ENCODE assay signal across 32 mouse cellular contexts in genomic region chr8:62962608-62963007, GRCm38 (mm10). TPM values are rescaled to one million over a fixed set of nuclear protein-coding genes. Genes with fewer than 3 reads are reported as not detected.
"Had no signal": no experiment of that assay in that cellular context is flagged by ENCODE, and none has a peak within 500 bp of the region (broad histone marks: within the 10 kb centered on the region; RNA-seq: fewer than 3 reads in every experiment).

No protein-coding gene starts in this region.

- H3K36me3 ChIP-seq: limb, embryonic 10.5 days; limb, embryonic 12.5 days; limb, embryonic 13.5 days; limb, embryonic 15.5 days; liver, embryonic 12.5 days; liver, embryonic 13.5 days; liver, embryonic 15.5 days; lung, embryonic 15.5 days; midbrain, embryonic 10.5 days; midbrain, embryonic 12.5 days; midbrain, embryonic 13.5 days; midbrain, embryonic 15.5 days had no signal

- DNase-seq: left cerebral cortex, postnatal 4 days; liver; liver, embryonic 13.5 days; liver, postnatal 0 days; lung, adult 18-20 months; lung, adult 2 months; lung, embryonic 14.5 days; lung, postnatal 10 days; lung, postnatal 14 days; lung, postnatal 36 days; lung, postnatal 4 days; midbrain, embryonic 14.5 days had no signal

- H3K27ac ChIP-seq: limb, embryonic 10.5 days; limb, embryonic 12.5 days; limb, embryonic 13.5 days; limb, embryonic 15.5 days; liver, embryonic 12.5 days; liver, embryonic 13.5 days; liver, embryonic 14.5 days; liver, embryonic 15.5 days; lung, embryonic 15.5 days; macrophage; midbrain, embryonic 10.5 days; midbrain, embryonic 12.5 days; midbrain, embryonic 13.5 days; midbrain, embryonic 15.5 days had no signal

- H3K27me3 ChIP-seq: limb, embryonic 12.5 days; limb, embryonic 13.5 days; limb, embryonic 15.5 days; liver, embryonic 12.5 days; liver, embryonic 13.5 days; liver, embryonic 15.5 days; lung, embryonic 15.5 days; megakaryocyte, embryonic 14.5 days; midbrain, embryonic 12.5 days; midbrain, embryonic 13.5 days; midbrain, embryonic 15.5 days had no signal

- H3K4me3 ChIP-seq: limb, embryonic 10.5 days; limb, embryonic 12.5 days; limb, embryonic 13.5 days; limb, embryonic 15.5 days; liver, embryonic 12.5 days; liver, embryonic 13.5 days; liver, embryonic 15.5 days; lung, embryonic 15.5 days; megakaryocyte, embryonic 14.5 days; midbrain, embryonic 10.5 days; midbrain, embryonic 12.5 days; midbrain, embryonic 13.5 days; midbrain, embryonic 15.5 days; myocyte had no signal

- H3K4me1 ChIP-seq: limb, embryonic 10.5 days; limb, embryonic 12.5 days; limb, embryonic 13.5 days; limb, embryonic 15.5 days; liver, embryonic 12.5 days; liver, embryonic 13.5 days; liver, embryonic 15.5 days; lung, embryonic 15.5 days; megakaryocyte, embryonic 14.5 days; midbrain, embryonic 10.5 days; midbrain, embryonic 12.5 days; midbrain, embryonic 13.5 days; midbrain, embryonic 15.5 days had no signal

- ATAC-seq: liver, embryonic 12.5 days; liver, postnatal 0 days; lung, postnatal 0 days; midbrain, embryonic 13.5 days; midbrain, embryonic 15.5 days; midbrain, embryonic 16.5 days had no signal

- H3K9me3 ChIP-seq: limb, embryonic 10.5 days; limb, embryonic 12.5 days; limb, embryonic 13.5 days; limb, embryonic 15.5 days; liver, embryonic 12.5 days; liver, embryonic 13.5 days; liver, embryonic 15.5 days; lung, embryonic 15.5 days; megakaryocyte, embryonic 14.5 days; midbrain, embryonic 10.5 days; midbrain, embryonic 12.5 days; midbrain, embryonic 13.5 days; midbrain, embryonic 15.5 days had no signal

- H3K9ac ChIP-seq: limb, embryonic 12.5 days; limb, embryonic 13.5 days; limb, embryonic 15.5 days; liver, embryonic 12.5 days; liver, embryonic 13.5 days; liver, embryonic 14.5 days; liver, embryonic 15.5 days; liver, postnatal 0 days; lung, embryonic 14.5 days; lung, embryonic 15.5 days; midbrain, embryonic 12.5 days; midbrain, embryonic 13.5 days; midbrain, embryonic 15.5 days had no signal

- H3K4me2 ChIP-seq: limb, embryonic 12.5 days; limb, embryonic 13.5 days; limb, embryonic 15.5 days; liver, embryonic 11.5 days; liver, embryonic 12.5 days; liver, embryonic 13.5 days; liver, embryonic 15.5 days; lung, embryonic 14.5 days; lung, embryonic 15.5 days; midbrain, embryonic 11.5 days; midbrain, embryonic 12.5 days; midbrain, embryonic 13.5 days; midbrain, embryonic 15.5 days had no signal

RNA-seq across cellular contexts. Expression of gene Spock3, which starts 11.8 kb away (rescaled TPM):
- polyA plus RNA-seq: liver, adult 2 months; liver, postnatal 0 days; macrophage; myocyte had no signal
